Mouse (Mus musculus) forebrain, embryonic 12.5 days (tissue): Measurements from ENCODE around the gene Nup62. TPM values are rescaled to one million over a fixed set of nuclear protein-coding genes. Genes with fewer than 3 reads are reported as not detected.
A peak's percentile ranks its signal among the peaks of the same experiment; 100 is the strongest.

Experiments
- ATAC-seq: fragments of 200-750 bp; cut with Nextera tagmentation; 2 replicates; pipeline ENCODE4 v1.8.0; 2017; ENCODE audit warnings: moderate TSS enrichment; ENCODE audit not compliant: low FRiP score
- H3K27ac ChIP-seq: fragments of 300-500 bp; sonication (generic); 2 replicates; pipeline ENCODE4 v1.5.1; 2016; ENCODE audit warnings: mild to moderate bottlenecking
- H3K27me3 ChIP-seq: fragments of 300-500 bp; sonication (generic); 2 replicates; pipeline ENCODE4 v1.6.1; 2016; ENCODE audit warnings: mild to moderate bottlenecking
- H3K36me3 ChIP-seq: fragments of 300-500 bp; sonication (generic); replicated peaks from 2 replicates; pipeline ENCODE4 v1.6.1; 2016; ENCODE audit warnings: mild to moderate bottlenecking
- H3K4me1 ChIP-seq: fragments of 300-500 bp; sonication (generic); 2 replicates; pipeline ENCODE4 v1.6.1; 2016
- H3K4me2 ChIP-seq: fragments of 300-500 bp; sonication (generic); 2 replicates; pipeline ENCODE4 v1.6.1; 2016; ENCODE audit warnings: mild to moderate bottlenecking, moderate library complexity
- H3K4me3 ChIP-seq: fragments of 300-500 bp; sonication (generic); replicated peaks from 2 replicates; pipeline ENCODE4 v1.5.1; 2016; ENCODE audit warnings: mild to moderate bottlenecking
- H3K9ac ChIP-seq: fragments of 300-500 bp; sonication (generic); 2 replicates; pipeline ENCODE4 v1.6.1; 2016; ENCODE audit warnings: mild to moderate bottlenecking
- H3K9me3 ChIP-seq: fragments of 300-500 bp; sonication (generic); 2 replicates; pipeline ENCODE4 v1.6.1; 2016
- WGBS: fragments of 180-500 bp; shearing (Covaris S2); methylation state at CpG from one replicate; pipeline ENCODE4 v1.1.7; 2016; 5-methylcytosine and 5-hydroxymethylcytosine counted together
- polyA plus RNA-seq: library from polyadenylated mRNA; unstranded; fragments of >200 nt; fragmentation: Nextera tagmentation; extraction: Ambion mirVana; gene quantifications from 2 replicates; pipeline ENCODE4 v1.2.1, GENCODE M21; 2016

The Nup62 gene
- polyA plus RNA-seq, 1 experiment from 2014 or later, result 94.6 TPM

DNA sequence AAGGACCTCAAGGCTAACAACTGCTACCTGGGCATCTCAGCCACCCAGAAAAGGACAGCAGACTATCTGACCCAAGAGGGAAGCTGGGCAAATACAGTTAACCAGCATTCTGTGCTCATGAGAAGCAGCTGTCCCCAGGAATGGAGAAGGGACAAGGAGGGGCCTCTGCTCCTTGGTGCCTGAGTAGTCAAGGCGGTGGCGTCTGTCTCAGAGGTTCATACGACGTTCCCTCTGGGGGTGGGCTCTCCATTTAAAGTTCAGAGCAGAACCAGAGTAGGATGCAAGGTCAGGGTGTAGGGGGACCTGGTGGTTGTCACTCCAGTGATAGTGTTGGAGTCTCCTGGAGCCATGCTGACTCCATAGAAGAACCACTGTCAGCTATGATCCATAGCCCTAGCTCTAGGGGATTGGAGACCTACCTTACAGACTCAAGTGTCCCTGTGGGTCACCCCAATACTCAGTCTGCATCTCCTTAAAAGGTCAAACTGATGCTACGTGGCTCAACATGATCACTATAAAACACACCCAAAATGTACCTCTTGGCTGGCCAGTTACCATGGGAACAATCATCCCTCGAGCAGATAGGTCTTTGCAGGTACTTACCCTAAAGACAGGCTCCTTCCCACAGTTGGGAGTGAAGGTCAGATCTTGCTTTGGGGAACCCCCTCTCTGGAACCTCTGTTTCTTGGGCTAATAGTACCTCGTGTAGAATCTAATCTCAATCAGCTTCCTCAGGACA, 4.9 kb upstream of the Nup62 start:
- Histone ChIP-seq H3K9me3 (no peaks in the 10 kb centered on the region), H3K4me3 (no peak overlapping the region), H3K9ac (no peak overlapping the region), H3K4me2 (no peak overlapping the region), H3K27ac (no peak overlapping the region), H3K36me3 (peaks cover 37% of the 10 kb centered on the region), H3K27me3 (no peaks in the 10 kb centered on the region), H3K4me1 (peaks cover 11% of the 10 kb centered on the region)
- ATAC-seq, result no peak
- 86% methylated on average over 7 of the region's 7 CpGs for WGBS

DNA sequence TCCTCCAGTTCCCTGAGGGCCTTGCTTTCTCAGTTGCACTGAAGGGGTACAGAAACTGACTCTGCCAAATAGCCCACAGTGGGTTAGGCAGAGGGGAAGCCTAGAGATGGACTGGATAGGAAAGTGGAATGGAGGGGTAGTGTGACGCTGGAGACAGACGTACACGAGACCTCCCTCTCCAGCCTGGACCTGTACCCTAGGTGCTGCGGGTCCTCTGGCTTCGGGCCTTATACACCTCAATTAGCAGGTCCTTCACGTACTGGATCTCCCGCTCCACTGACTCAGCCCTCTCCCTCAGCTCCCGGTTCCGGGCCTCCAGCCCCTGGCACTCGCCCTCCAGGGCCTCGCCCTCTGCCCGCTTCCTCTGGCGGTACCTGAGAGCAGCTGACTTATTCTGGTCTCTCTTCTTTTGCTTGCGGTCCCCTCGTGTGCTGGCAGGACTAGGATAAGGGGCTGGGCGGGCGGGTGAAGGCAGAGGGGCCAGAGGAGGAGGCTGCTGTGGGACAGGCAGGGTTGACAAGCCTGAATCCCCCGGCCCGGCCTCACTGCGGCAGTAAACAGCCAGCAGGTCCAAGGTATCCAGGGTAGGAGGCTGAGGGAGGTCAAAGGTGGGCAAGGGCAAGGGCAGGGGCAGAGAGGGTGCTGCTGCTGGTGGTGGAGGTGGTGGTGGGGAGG, 3.1 kb upstream of the Nup62 start:
- Histone ChIP-seq H3K9me3 (no peaks in the 10 kb centered on the region), H3K36me3 (peaks cover 37% of the 10 kb centered on the region), H3K4me3 (no peak overlapping the region), H3K4me1 (peaks cover 22% of the 10 kb centered on the region), H3K4me2 (no peak overlapping the region), H3K27ac (no peak overlapping the region), H3K27me3 (no peaks in the 10 kb centered on the region), H3K9ac (no peak overlapping the region; the same call in 1 of the 2 replicates)
- no peak for ATAC-seq
- WGBS, result 87% methylated on average over 20 of the region's 20 CpGs

DNA sequence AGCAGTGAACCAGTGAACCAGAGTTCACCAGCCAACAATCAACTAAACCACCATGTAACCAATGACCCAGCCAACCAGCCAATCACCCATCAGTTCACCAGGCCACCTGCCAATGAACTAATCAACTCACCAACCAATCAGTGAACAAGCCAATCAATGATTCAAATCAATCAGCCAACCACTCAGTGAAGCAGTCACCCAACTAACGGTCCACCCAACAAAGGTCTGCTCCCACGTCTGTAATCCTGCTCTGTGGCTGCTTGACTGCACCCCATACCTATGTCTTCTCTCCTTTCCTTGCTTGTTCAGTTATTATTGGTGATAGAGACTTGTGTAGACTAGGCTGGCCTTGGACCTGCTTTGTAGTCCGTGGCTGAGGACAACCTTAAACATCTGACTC, 1.9 kb upstream of the Nup62 start:
- no peaks in the 10 kb centered on the region for H3K27me3 ChIP-seq
- ATAC-seq, result no peak
- peaks cover 37% of the 10 kb centered on the region for H3K36me3 ChIP-seq
- H3K4me2 ChIP-seq, result no peak overlapping the region; the same call in 1 of the 2 replicates
- H3K4me1 ChIP-seq, result peaks cover 34% of the 10 kb centered on the region
- no peak overlapping the region for H3K27ac ChIP-seq
- no peaks in the 10 kb centered on the region for H3K9me3 ChIP-seq
- WGBS, result 93% methylated on average over 3 of the region's 3 CpGs
- no peak overlapping the region for H3K9ac ChIP-seq
- no peak overlapping the region for H3K4me3 ChIP-seq

DNA sequence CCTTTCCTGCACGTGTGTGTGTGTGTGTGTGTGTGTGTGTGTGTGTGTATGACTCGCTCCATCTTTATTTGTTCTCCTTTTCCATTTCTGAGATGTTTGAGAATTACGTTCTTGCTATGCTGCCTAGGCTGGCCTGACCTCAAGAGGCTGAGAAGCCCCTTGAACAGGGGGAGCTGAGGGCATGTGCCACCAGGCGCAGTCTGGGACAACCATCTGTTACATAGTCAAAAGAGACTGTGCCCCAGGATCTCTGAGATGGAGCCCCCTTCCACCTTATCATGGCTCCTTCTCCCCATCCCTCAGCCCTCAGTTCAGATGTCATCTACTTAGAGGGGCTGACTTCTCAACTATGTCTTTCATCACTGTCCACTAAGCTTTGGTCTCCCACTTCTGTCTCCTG, 1.5 kb upstream of the Nup62 start:
- 0 out of 2 replicates have a peak overlapping the region, but pooled peaks have one; percentile 98 for H3K27ac ChIP-seq
- H3K4me1 ChIP-seq, result peaks cover 38% of the 10 kb centered on the region
- no peak overlapping the region for H3K4me3 ChIP-seq
- no peaks in the 10 kb centered on the region for H3K9me3 ChIP-seq
- H3K27me3 ChIP-seq, result no peaks in the 10 kb centered on the region
- no peak overlapping the region for H3K9ac ChIP-seq
- H3K4me2 ChIP-seq, result peak overlapping the region; percentile 90
- H3K36me3 ChIP-seq, result peaks cover 37% of the 10 kb centered on the region
- 96% methylated on average over 3 of the region's 4 CpGs for WGBS
- ATAC-seq, result no peak

DNA sequence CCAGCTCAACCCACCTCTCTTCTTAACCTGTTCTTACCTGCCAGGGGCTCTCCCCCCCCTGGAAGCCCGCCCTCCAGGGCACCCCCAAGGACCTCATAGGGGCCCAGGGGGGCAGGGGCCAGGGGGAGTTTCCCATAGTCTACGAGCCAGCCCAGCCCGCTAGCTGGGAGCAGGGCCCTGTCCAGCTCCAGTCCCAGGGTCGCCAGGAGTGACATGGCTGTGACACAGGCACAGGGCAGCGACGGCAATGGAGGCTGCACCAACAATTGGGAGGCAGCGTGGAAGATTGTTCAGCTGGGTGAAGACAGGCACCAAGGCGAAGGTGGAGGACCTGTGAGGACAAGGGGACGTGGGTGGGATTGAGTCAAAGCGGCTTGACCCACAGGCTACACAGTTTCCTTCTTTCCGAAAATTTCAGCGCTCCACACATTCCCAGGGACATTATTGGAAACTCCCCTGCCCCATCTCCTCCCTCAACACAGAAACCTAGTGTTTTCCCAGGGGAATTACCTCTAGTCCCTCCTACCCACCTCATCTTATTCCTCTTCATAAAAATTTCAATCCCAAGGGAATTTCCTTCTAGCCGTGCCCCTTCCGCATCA, 835 bp upstream of the Nup62 start:
- H3K36me3 ChIP-seq, result peaks cover 41% of the 10 kb centered on the region
- no peak; the same call in 1 of the 2 replicates for ATAC-seq
- H3K27ac ChIP-seq, result peak overlapping the region; percentile 98
- H3K27me3 ChIP-seq, result no peaks in the 10 kb centered on the region
- H3K9ac ChIP-seq, result peak overlapping the region; percentile 34
- peak overlapping the region; percentile 90 for H3K4me2 ChIP-seq
- H3K4me3 ChIP-seq, result peak overlapping the region; percentile 86
- peaks cover 44% of the 10 kb centered on the region for H3K4me1 ChIP-seq
- WGBS, result 32% methylated on average over 14 of the region's 14 CpGs
- no peaks in the 10 kb centered on the region for H3K9me3 ChIP-seq

DNA sequence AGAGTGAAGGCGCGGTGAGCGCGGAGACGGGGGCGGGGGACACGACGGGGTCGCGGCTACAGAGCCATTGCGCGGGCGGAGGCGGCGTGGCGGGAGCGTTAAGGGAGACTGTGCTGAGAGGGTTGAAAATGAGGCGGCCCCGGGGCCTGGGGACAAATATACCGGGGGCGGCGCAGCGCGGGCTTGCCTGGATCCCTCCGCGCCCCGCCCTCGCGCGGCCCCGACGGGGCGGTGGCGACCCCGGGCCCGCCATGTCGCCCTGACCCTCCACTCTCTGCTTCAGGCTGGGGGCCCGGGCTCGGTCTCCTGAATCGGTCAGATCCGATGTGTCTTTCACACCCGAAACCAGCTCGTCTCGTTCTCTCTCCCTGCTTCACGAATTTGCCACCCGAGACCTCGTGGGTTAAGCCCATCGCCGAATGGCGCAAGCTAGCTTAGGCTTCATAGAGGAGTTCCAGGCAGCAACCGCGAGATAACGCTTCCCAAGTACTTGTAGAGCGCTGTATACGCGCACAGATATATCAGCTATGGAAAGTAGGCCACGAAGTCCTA, 658 bp downstream of the Nup62 start, which contains the start of gene Atf5:
Atf5 (minus strand) TSS at position 189 of the 552 bp plus-strand sequence.
- Histone ChIP-seq H3K4me2 (peak within 1 kb of the TSS; percentile 90), H3K36me3 (peaks cover 30% of the 10 kb centered on the region), H3K4me1 (peaks cover 50% of the 10 kb centered on the region), H3K27ac (peak within 1 kb of the TSS; percentile 98), H3K9ac (peak within 1 kb of the TSS; percentile 87), H3K4me3 (peak within 1 kb of the TSS; percentile 86), H3K27me3 (no peaks in the 10 kb centered on the region), H3K9me3 (no peaks in the 10 kb centered on the region)
- ATAC-seq, result peak; percentile 44
- WGBS, result under 1% methylated on average over 42 of the region's 57 CpGs

DNA sequence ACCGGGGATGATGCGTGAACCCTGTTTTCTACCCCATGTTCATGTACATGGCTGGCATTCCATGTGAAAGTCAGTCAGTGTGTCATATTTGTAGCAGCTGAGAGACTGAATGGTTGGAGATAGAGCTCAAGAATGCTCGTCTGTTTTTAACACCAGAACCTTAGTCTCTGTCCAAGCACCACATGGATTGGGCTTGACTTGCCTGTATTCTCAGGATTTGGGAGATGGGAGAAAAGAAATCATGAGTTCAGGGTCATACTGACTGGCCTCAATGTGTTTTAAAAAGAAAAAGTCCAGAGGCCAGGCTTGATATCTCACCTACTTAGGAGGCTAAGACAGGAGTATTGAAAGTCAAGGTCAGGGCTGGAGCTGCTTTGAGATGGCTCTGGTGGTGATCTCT, 1.6 kb downstream of the Nup62 start:
- Histone ChIP-seq H3K4me3 (peak overlapping the region; percentile 86), H3K4me2 (peak overlapping the region; percentile 90), H3K9ac (peak overlapping the region; percentile 87), H3K9me3 (no peaks in the 10 kb centered on the region), H3K4me1 (peaks cover 50% of the 10 kb centered on the region), H3K36me3 (peaks cover 23% of the 10 kb centered on the region), H3K27me3 (no peaks in the 10 kb centered on the region), H3K27ac (peak overlapping the region; percentile 98; the same call in 1 of the 2 replicates)
- 34% methylated on average over 3 of the region's 3 CpGs for WGBS
- ATAC-seq, result no peak

DNA sequence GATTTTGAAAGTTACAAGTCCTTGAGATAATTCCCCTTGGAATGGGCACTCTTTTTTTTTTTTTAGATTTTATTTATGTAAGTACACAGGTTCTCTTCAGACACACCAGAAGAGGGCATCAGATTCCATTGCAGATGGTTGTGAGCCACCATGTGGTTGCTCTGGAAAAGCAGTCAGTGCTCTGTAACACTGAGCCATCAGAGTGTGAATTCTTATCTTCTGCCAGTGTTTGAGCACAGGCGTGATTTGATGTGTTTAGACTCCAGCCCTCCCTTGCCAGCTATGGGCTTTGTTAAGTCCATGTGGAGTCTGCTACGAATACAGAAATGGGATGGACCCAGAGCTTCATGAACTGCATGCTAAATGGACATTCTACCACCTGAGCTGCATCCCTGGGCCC, 2.3 kb downstream of the Nup62 start:
- 28% methylated on average over 2 of the region's 2 CpGs for WGBS
- H3K4me3 ChIP-seq, result peak overlapping the region; percentile 86
- H3K27ac ChIP-seq, result 0 out of 2 replicates have a peak overlapping the region, but pooled peaks have one; percentile 50
- no peaks in the 10 kb centered on the region for H3K27me3 ChIP-seq
- H3K9me3 ChIP-seq, result no peaks in the 10 kb centered on the region
- peaks cover 18% of the 10 kb centered on the region for H3K36me3 ChIP-seq
- no peak for ATAC-seq
- H3K9ac ChIP-seq, result peak overlapping the region; percentile 87
- H3K4me1 ChIP-seq, result peaks cover 56% of the 10 kb centered on the region
- peak overlapping the region; percentile 90 for H3K4me2 ChIP-seq

DNA sequence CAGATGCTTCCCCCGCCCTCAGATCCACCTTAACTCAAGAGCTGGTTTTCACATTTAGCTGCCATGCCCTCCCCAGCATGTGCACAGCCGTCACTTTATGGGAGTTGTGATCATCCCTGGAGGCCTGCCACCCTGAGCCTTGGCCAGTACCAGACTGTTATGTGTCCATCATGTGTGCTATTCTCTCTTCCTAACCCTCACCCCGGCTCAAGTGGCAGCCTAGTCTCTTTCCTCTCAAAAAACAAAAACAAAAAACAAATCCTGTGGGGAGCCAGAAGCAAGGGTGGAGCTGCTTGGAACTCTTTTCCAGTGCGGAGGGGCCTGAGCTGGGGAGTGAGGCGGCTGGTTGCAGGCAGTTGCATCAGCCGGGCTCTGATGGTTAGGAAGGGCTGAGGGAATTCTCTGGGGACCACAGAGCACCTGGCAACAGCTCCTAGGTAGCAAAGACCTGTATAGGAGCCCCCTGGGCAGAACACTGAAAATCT, 2.9 kb downstream of the Nup62 start:
- Histone ChIP-seq H3K4me1 (peaks cover 61% of the 10 kb centered on the region), H3K9me3 (no peaks in the 10 kb centered on the region), H3K27ac (peak overlapping the region; percentile 50; the same call in 1 of the 2 replicates), H3K9ac (peak overlapping the region; percentile 87), H3K27me3 (no peaks in the 10 kb centered on the region), H3K36me3 (peaks cover 13% of the 10 kb centered on the region), H3K4me2 (peak overlapping the region; percentile 90), H3K4me3 (peak overlapping the region; percentile 86)
- no peak for ATAC-seq
- 39% methylated on average over 6 of the region's 6 CpGs for WGBS

DNA sequence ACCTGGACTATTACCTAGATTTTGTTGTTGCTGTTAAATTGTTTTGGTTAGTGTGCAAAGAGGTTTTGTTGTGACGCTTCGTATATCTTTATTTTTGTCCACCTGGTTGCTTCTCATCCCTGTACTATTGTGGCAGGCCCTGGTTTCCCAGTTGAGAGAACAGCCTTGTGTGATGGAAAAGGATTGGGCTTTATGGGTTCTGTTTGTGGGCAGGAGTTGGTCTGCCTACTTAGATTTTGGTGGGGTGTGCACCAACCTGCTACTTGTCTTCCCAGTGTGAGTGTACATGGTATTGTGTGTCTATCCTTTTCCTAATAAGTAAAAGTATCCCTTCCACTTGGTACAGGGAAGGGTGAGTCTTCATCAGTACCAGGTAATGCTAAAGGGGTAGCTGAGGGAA, 3.5 kb downstream of the Nup62 start:
- peaks cover 67% of the 10 kb centered on the region for H3K4me1 ChIP-seq
- peaks cover 7% of the 10 kb centered on the region; the same call in 1 of the 2 replicates for H3K36me3 ChIP-seq
- H3K9me3 ChIP-seq, result no peaks in the 10 kb centered on the region
- 95% methylated on average over 2 of the region's 2 CpGs for WGBS
- H3K4me3 ChIP-seq, result peak overlapping the region; percentile 86
- no peak for ATAC-seq
- peak overlapping the region; percentile 87 for H3K9ac ChIP-seq
- H3K4me2 ChIP-seq, result peak overlapping the region; percentile 90
- H3K27me3 ChIP-seq, result no peaks in the 10 kb centered on the region
- H3K27ac ChIP-seq, result no peak overlapping the region

DNA sequence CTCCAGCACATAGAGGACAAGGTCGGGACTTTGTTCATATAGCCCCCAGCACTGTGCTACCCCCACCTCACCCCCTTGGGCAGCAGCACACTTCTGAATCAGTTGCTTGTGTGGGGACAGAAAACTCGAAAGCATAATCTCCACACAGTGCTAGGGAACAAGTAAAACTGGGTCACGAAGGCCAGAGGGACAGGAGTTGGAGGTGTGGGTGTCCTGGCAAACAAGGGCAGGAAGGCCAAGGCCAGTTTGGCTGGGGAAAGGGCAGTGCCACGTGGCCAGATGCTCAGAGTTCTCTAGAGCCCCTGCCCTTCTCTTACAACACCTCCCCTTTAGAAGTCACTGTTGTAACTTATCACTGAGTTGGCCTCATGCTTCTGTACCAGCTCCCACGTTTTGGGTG, 4.0 kb downstream of the Nup62 start:
- Histone ChIP-seq H3K4me3 (no peak overlapping the region), H3K27me3 (no peaks in the 10 kb centered on the region), H3K4me1 (peaks cover 67% of the 10 kb centered on the region), H3K36me3 (0 out of 2 replicates have a peak, but pooled peaks cover 4% of the 10 kb centered on the region), H3K27ac (no peak overlapping the region), H3K4me2 (peak overlapping the region; percentile 90), H3K9ac (no peak overlapping the region), H3K9me3 (no peaks in the 10 kb centered on the region)
- ATAC-seq, result no peak
- WGBS, result 74% methylated on average over 5 of the region's 5 CpGs

DNA sequence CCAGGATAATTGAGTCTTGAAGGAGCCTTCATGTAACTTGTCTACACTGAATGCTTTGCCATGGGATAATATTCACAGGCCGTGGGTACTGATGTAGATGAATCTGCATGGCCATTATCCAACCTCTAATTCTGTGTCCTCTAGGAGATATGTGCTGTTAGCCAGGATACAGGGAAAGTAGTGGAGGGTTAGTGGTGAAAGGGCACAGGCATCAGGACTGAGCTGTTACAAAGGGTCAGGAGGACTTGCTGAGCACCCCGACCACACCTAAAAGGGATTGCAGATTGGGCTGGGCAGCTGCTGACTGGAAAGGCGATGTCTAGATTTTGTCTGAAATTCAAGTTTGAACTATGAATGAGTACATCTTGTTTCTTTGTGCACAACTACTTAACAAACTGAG, 4.6 kb downstream of the Nup62 start:
- no peak overlapping the region for H3K4me3 ChIP-seq
- ATAC-seq, result no peak
- H3K36me3 ChIP-seq, result 0 out of 2 replicates have a peak, but pooled peaks cover 4% of the 10 kb centered on the region
- H3K27ac ChIP-seq, result no peak overlapping the region
- no peak overlapping the region for H3K9ac ChIP-seq
- no peak overlapping the region for H3K4me2 ChIP-seq
- H3K9me3 ChIP-seq, result no peaks in the 10 kb centered on the region
- H3K4me1 ChIP-seq, result peaks cover 61% of the 10 kb centered on the region
- WGBS, result 90% methylated on average over 3 of the region's 3 CpGs
- no peaks in the 10 kb centered on the region for H3K27me3 ChIP-seq
